Mouse (Mus musculus) retina, embryonic 14.5 days (tissue): Measurements from ENCODE around the gene Rad51c.

Experiments used
- DNase-seq: peaks from one replicate; pipeline ENCODE4 v3.0.0-alpha.2; 2015; ENCODE audit warnings: low spot score

Gene Rad51c

DNA sequence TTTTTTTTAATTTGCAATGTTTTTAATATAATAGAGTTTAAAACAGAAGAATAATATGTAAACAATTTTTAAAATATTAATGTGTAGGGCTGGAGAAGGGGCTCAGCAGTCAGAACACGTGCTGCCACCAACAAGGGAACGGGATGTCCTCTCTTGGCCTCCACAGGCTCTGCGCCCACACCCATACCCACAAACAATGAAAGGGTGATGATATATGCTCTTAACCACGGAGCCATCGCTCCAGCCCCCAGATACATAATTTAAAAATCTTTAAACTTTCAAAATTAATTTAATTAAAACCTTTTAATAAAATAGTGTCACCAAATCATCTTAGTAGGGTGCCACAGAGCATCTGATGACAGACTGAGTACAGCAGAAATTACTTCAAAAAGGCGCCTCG lies 37.7 kb downstream of the Rad51c start:
- DNase-seq: no peak

DNA sequence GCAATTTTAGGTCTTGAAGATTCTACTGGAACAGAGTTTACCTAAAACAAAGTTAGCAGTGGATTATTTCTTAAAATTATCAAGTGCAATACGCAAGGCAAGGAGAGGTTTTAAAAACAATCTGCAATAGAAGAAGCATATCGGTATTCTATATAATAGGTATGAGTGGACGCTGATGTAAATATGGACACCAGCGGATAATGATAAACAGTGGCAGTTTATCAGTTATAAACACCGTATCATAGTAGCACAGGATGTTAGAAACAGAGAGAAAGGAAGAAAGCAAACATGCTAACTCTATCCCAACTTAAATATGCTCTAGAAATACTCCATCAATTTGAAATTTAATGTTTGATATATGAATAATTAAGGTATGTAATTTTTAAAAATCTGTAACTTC lies 39.6 kb downstream of the Rad51c start:
- DNase-seq: no peak

- no peak for DNase-seq
These were observed 45.5 kb downstream of the Rad51c start for GRCm38 (mm10) chr11:87359262-87359612.

DNA sequence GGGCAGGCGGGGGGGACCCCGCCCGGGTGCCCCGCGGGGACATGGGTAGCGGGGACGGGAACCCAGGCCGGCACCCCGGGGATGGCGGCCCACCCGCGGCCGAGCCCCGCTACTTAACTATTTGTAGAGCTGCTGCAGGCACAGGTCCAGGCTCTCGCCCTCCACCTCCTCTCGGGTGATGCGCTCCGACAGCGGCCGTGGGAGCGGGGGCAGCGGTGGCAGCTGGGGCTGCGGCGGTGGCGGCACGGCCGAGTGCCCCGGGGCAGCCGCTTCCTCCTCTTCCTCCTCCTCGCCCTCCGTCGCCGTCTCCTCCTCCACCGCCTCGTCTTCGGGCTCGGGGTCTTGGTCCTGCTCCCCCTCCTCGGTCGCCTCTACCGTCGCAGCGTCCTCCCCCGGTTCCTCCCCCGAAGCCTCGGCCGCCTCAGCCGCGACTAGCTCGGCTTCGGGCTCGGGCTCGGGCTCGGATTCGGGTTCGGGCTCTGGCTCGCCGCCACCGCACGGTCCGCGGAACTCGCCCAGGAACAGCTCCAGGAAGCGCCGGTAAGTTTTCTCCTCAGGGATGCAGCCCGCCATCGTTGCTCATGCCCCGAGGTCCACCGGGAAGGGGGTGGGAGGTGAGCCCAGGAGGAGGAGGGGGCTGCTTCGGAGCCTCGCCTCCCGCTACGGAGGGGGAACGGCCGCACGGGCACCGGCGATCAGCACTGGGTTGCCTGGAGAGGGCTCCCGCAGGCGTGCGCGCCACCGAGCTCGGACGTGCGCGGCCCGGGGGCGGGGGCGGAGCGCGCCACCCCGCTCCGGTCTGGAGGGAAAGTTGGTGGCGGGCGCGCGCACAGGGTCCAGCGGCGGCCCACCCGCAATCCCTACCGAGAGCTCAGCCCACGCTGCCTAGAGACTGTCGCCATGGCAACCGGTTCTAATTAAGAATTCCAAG lies 46.2 kb downstream of the Rad51c start, which contains the start of gene Ppm1e:
Gene Ppm1e, minus strand, starts transcription at position 693 of the 931 bp plus-strand sequence.
- DNase-seq: peak; percentile 97

DNA sequence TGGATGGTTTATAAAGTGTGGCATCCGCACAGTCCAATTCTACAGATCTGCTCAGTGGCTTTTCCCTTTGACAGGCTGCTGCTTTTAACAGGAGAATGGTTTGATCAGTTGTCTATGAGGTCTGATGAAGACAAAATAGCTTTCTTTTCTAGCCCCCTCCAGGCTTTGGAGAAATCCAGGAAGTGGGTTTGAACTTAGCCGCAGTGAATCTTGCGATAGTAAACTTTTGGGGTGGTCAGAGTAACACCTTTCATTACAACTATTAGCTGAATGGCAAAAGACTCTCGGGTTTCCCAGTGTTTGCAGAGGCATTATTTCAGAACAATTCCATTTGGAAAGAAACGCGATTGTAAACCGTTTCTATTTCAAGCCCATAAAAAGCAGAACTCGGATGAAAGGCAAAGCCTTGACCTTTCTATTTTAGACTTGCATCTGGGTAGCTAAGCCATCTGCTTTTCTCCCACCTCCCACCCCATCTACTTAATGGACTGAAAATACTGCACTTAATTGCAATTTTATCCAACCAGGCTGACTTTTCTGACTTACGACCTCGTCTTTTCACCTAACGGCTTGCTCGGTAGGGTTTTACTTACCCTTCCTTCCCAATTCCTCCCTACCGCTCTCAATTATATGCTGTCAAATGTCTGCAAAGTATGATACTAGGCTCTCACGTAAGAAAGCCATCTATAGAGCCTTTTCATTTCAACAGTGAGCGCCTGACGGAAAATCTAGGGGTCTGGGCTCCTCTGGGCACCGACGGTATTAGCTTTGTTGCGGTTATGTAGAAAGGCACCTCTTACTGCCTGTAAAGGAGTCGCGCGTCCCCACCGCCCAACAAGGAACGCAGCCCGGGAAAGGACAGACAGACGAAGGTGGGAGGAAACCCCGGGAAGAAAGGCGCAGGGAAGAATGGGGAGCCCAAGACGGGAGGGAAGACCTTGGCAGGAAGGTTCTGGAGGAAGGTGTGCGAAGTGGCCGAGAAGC lies 47.1 kb downstream of the Rad51c start:
- DNase-seq: peak; percentile 16

DNA sequence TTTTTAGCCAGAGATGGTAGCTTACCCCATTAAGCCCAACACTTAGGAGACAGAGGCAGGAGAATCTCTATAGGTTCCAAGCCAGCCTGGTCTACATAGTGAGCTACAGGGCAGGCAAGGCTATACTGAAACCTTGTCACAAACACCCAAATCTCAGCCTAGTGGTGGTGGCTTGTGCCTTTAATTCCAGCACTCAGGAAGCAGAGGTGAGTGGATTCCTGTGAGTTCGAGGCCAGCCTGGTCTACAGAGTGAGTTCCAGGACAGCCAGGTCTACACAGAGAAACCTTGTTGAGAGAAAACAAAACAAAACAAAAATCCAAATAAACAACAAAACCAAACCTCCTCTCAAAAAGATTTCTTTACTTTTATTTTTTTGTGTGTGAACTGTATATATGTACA lies 49.9 kb downstream of the Rad51c start:
- DNase-seq: no peak

- no peak for DNase-seq
These were observed 51.0 kb downstream of the Rad51c start for GRCm38 (mm10) chr11:87353646-87354170.
